Mouse (Mus musculus): ENCODE measurements around the gene Mipol1.

DNA sequence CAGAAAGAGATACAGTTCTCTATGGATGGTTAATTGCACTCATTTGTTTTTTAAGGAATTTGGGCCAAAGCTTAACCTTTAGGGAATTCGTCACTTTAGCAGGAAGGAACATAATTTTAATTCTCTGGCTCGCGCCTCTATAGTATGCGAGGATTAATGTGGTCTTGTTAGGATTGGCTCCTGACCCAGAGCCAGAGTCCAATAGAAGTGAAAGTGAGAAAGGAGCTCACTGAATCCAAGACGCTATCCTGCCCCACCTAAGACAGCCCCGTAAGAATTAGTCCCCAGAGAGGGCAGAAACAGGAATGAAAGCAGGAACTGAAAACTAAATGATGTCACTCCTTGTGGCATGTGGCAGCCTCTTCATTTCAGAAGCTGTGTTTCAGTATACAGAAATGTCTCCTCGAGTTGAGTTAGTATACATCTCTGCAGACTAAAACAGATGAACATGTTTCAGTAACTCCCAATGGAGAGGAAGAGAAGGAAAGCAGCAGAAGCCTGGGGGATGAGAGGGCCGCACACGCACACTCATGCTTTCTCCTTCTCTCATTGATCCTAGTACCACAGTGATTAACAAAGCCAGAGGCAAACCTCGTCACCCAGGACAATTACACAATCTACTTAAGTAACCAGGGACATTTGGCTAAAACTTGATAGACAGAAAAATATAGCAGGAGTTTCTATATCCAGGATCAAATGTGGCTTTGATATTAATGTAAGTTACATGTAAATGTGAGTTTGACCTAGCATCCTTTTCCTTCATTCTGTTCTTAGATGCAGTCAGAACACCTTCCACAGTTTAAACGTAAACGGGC lies 234.5 kb downstream of the Mipol1 start:
- TF ChIP-seq CTCF (IDR thresholded peaks at IDR 0.05; ENCODE audit: insufficient read depth, low read depth, low read length) (no peak), POLR2A (IDR thresholded peaks at IDR 0.05; ENCODE audit: insufficient read depth, low read depth, low read length) (no peak)

All from olfactory bulb, adult 2 months (tissue).